Mouse (Mus musculus): Measurements from ENCODE around the gene Cort.

- no peak for TF ChIP-seq CTCF (IDR thresholded peaks at IDR 0.05; ENCODE audit: low read depth)
- TF ChIP-seq EP300 (IDR thresholded peaks at IDR 0.05; ENCODE audit: low read depth): no peak
Observed at GRCm38 (mm10) chr4:149126115-149126509, 451 bp downstream of the Cort start.
